Comparison of ENCODE assay signal across 8 mouse cellular contexts in genomic region chr7:28386007-28386406, GRCm38 (mm10). TPM values are rescaled to one million over a fixed set of nuclear protein-coding genes. Genes with fewer than 3 reads are reported as not detected.
A peak's percentile ranks its signal among the peaks of the same experiment; 100 is the strongest.
DNase-seq lines count a peak whose midpoint lies in the region; ATAC-seq and TF ChIP-seq lines count a peak whose summit lies in the region.

No protein-coding gene starts in this region.

- intact Hi-C loops in left cerebral cortex, adult 2 months (cut with DNase I) = loop anchor here (1.0 kb wide), 1 partner anchor 13 kb away; no protein-coding TSS in a partner anchor
- intact Hi-C loops in left cerebral cortex, postnatal 36 days (cut with DNase I) = loop anchor here (1.0 kb wide), 1 partner anchor 13 kb away; no protein-coding TSS in a partner anchor

- H3K9ac ChIP-seq in embryonic facial prominence, embryonic 14.5 days (ENCODE audit: low read depth, low read length) = no peak overlapping the region

- DNase-seq in left cerebral cortex, adult 2 months (ENCODE audit: extremely low spot score in 1 of 2, low spot score in 2 of 2) = no peak
- no peak for DNase-seq in left cerebral cortex, postnatal 36 days (ENCODE audit: low spot score in 2 of 2)
- no peak for DNase-seq in embryonic facial prominence, embryonic 14.5 days (ENCODE audit: low spot score)
- DNase-seq in liver = peak; percentile 52
- peak; percentile 59 for DNase-seq in skeletal muscle tissue, adult 2 months (ENCODE audit: low read depth, low spot score)
- DNase-seq in embryo, embryonic 9.5 days (ENCODE audit: extremely low spot score) = no peak
- DNase-seq in ovary, adult 18-20 months (ENCODE audit: low spot score) = no peak
- no peak for DNase-seq in midbrain, embryonic 10.5 days (ENCODE audit: low spot score)

- no peak for ATAC-seq in embryonic facial prominence, embryonic 14.5 days (ENCODE audit: low read depth)

- no peak overlapping the region for H3K4me3 ChIP-seq in left cerebral cortex, adult 2 months
- no peak overlapping the region for H3K4me3 ChIP-seq in embryonic facial prominence, embryonic 14.5 days (ENCODE audit: low read depth, low read length)
- no peak overlapping the region for H3K4me3 ChIP-seq in midbrain, embryonic 10.5 days

- peaks cover 55% of the 10 kb centered on the region for H3K36me3 ChIP-seq in embryonic facial prominence, embryonic 14.5 days (ENCODE audit: control insufficient read depth, insufficient read depth, low read length)
- H3K36me3 ChIP-seq in midbrain, embryonic 10.5 days = peaks cover 57% of the 10 kb centered on the region

- no peak overlapping the region for H3K4me2 ChIP-seq in embryonic facial prominence, embryonic 14.5 days (ENCODE audit: low read depth, low read length)

- peaks cover 20% of the 10 kb centered on the region for H3K4me1 ChIP-seq in embryonic facial prominence, embryonic 14.5 days (ENCODE audit: control insufficient read depth, insufficient read depth, low read length)
- peaks cover 30% of the 10 kb centered on the region for H3K4me1 ChIP-seq in midbrain, embryonic 10.5 days

- WGBS in embryonic facial prominence, embryonic 14.5 days = 85% methylated on average over 7 of the region's 7 CpGs
- WGBS in midbrain, embryonic 10.5 days = 90% methylated on average over 7 of the region's 7 CpGs

- H3K9me3 ChIP-seq in embryonic facial prominence, embryonic 14.5 days (ENCODE audit: control insufficient read depth, low read length) = no peaks in the 10 kb centered on the region
- no peaks in the 10 kb centered on the region for H3K9me3 ChIP-seq in midbrain, embryonic 10.5 days (replicated peaks)

- peak overlapping the region; percentile 20 for H3K27ac ChIP-seq in left cerebral cortex, adult 2 months
- H3K27ac ChIP-seq in embryonic facial prominence, embryonic 14.5 days (replicated peaks; ENCODE audit: low read depth, low read length) = peak overlapping the region; percentile 67
- no peak overlapping the region for H3K27ac ChIP-seq in midbrain, embryonic 10.5 days (replicated peaks)

- TF ChIP-seq CTCF in left cerebral cortex, adult 2 months (IDR thresholded peaks at IDR 0.05) = no peak

- no peaks in the 10 kb centered on the region for H3K27me3 ChIP-seq in embryonic facial prominence, embryonic 14.5 days (replicated peaks; ENCODE audit: control insufficient read depth, insufficient read depth, low read length)
- H3K27me3 ChIP-seq in midbrain, embryonic 10.5 days (ENCODE audit: low read depth, poor library complexity, severe bottlenecking) = no peaks in the 10 kb centered on the region

RNA-seq across cellular contexts. Expression of gene Zfp36, which starts 6.0 kb away (rescaled TPM):
- total RNA-seq in left cerebral cortex, adult 2 months (2021) = 1 to 10 TPM; 2.3 to 2.8 TPM
- total RNA-seq in left cerebral cortex, postnatal 36 days (2021) = 1 to 10 TPM; 2.6 to 3.3 TPM
- polyA plus RNA-seq in embryonic facial prominence, embryonic 14.5 days (2014; fragmentation: Nextera tagmentation; extraction: Ambion mirVana) = 13.5 and 14.4 TPM in 2 replicates
- 4.6 and 5.1 TPM in 2 replicates for polyA plus RNA-seq in midbrain, embryonic 10.5 days (2016; fragmentation: Nextera tagmentation; extraction: Ambion mirVana)

RNA-seq across cellular contexts. Expression of gene Med29, which starts 6.5 kb away (rescaled TPM):
- total RNA-seq in left cerebral cortex, adult 2 months (2021) = 10 to 100 TPM; 18.1 to 18.8 TPM
- 10 to 100 TPM; 17.9 to 21.3 TPM for total RNA-seq in left cerebral cortex, postnatal 36 days (2021)
- 44.1 and 48.2 TPM in 2 replicates for polyA plus RNA-seq in embryonic facial prominence, embryonic 14.5 days (2014; fragmentation: Nextera tagmentation; extraction: Ambion mirVana)
- 58.9 and 61.0 TPM in 2 replicates for polyA plus RNA-seq in midbrain, embryonic 10.5 days (2016; fragmentation: Nextera tagmentation; extraction: Ambion mirVana)

RNA-seq across cellular contexts. Expression of gene Paf1, which starts 6.7 kb away (rescaled TPM):
- 10 to 100 TPM; 65.7 to 66.8 TPM for total RNA-seq in left cerebral cortex, adult 2 months (2021)
- total RNA-seq in left cerebral cortex, postnatal 36 days (2021) = 10 to 100 TPM; 59.0 to 72.1 TPM
- polyA plus RNA-seq in embryonic facial prominence, embryonic 14.5 days (2014; fragmentation: Nextera tagmentation; extraction: Ambion mirVana) = 52.1 and 54.1 TPM in 2 replicates
- polyA plus RNA-seq in midbrain, embryonic 10.5 days (2016; fragmentation: Nextera tagmentation; extraction: Ambion mirVana) = 89.8 and 90.8 TPM in 2 replicates

RNA-seq across cellular contexts. Expression of gene Plekhg2, which starts 13.6 kb away (rescaled TPM):
- total RNA-seq in left cerebral cortex, adult 2 months (2021) = 1 to 10 TPM; 7.1 to 7.7 TPM
- total RNA-seq in left cerebral cortex, postnatal 36 days (2021) = 1 to 10 TPM; 6.2 to 9.7 TPM
- 41.1 and 51.3 TPM in 2 replicates for polyA plus RNA-seq in embryonic facial prominence, embryonic 14.5 days (2014; fragmentation: Nextera tagmentation; extraction: Ambion mirVana)
- polyA plus RNA-seq in midbrain, embryonic 10.5 days (2016; fragmentation: Nextera tagmentation; extraction: Ambion mirVana) = 69.7 and 82.9 TPM in 2 replicates

RNA-seq across cellular contexts. Expression of gene Rps16, which starts 35.6 kb away (rescaled TPM):
- 100 to 1,000 TPM; 440 to 450 TPM for total RNA-seq in left cerebral cortex, adult 2 months (2021)
- 100 to 1,000 TPM; 425 to 456 TPM for total RNA-seq in left cerebral cortex, postnatal 36 days (2021)
- 1,196 and 1,252 TPM in 2 replicates for polyA plus RNA-seq in embryonic facial prominence, embryonic 14.5 days (2014; fragmentation: Nextera tagmentation; extraction: Ambion mirVana)
- 726 and 912 TPM in 2 replicates for polyA plus RNA-seq in midbrain, embryonic 10.5 days (2016; fragmentation: Nextera tagmentation; extraction: Ambion mirVana)

Comparison
In these comparisons a context has a peak if more than half of its experiments do, and no peak if none do; other contexts are left out.
1. DNase-seq: peak in liver (single experiment) and skeletal muscle tissue, adult 2 months (single experiment); none in left cerebral cortex, adult 2 months (0 of 2), left cerebral cortex, postnatal 36 days (0 of 2), embryonic facial prominence, embryonic 14.5 days (single experiment), embryo, embryonic 9.5 days (single experiment), ovary, adult 18-20 months (single experiment) and midbrain, embryonic 10.5 days (single experiment).